Mouse (Mus musculus): ENCODE data around the gene Ribc2. TPM values are rescaled to one million over a fixed set of nuclear protein-coding genes. Genes with fewer than 3 reads are reported as not detected.

The Ribc2 gene
- polyA plus RNA-seq, 1 experiment from 2014 or later, result 0.34 TPM

- ATAC-seq (ENCODE audit: insufficient read depth, low FRiP score), result no peak
- peaks cover 15% of the 10 kb centered on the region for H3K4me1 ChIP-seq (ENCODE audit: control insufficient read depth, insufficient read depth, low read length)
- WGBS, result 56% methylated on average over 8 of the region's 8 CpGs
- peak overlapping the region; percentile 80; the same call in 1 of the 2 replicates for H3K27ac ChIP-seq (ENCODE audit: low read length)
- no peaks in the 10 kb centered on the region for H3K36me3 ChIP-seq (ENCODE audit: control insufficient read depth, insufficient read depth, low read length)
- no peak overlapping the region for H3K4me3 ChIP-seq (replicated peaks; ENCODE audit: low read length)
- no peak overlapping the region for H3K4me2 ChIP-seq (ENCODE audit: low read depth, low read length)
- H3K9ac ChIP-seq (ENCODE audit: low read length), result no peak overlapping the region; the same call in 1 of the 2 replicates
- no peaks in the 10 kb centered on the region for H3K9me3 ChIP-seq (replicated peaks; ENCODE audit: control insufficient read depth, low read length)
- no peaks in the 10 kb centered on the region for H3K27me3 ChIP-seq (ENCODE audit: control insufficient read depth, insufficient read depth, low read length)
These were observed 41.5 kb downstream of the Ribc2 start for GRCm38 (mm10) chr15:85173425-85173824.

DNA sequence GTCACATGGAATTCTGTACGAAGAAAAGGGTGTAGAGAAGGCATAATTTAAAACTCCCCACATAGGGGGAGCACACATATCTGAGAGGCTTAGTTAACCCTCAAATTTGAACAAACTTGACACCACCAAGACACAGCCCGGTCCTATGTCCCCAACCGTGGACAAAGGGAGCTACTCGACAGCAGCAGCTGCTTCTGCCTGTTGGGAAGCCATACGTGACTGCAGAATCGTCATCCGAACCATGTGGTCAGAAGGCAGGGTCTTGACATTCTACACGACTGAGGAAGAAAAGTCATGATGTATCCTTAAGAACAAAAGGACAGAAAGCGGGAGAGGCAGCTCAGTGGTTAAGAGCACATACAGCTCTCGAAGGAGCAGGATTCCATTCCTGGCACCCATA is 42.2 kb downstream of the Ribc2 start:
- Histone ChIP-seq H3K9me3 (replicated peaks; ENCODE audit: control insufficient read depth, low read length) (no peaks in the 10 kb centered on the region), H3K4me3 (replicated peaks; ENCODE audit: low read length) (no peak overlapping the region), H3K4me1 (ENCODE audit: control insufficient read depth, insufficient read depth, low read length) (peaks cover 15% of the 10 kb centered on the region), H3K27me3 (ENCODE audit: control insufficient read depth, insufficient read depth, low read length) (no peaks in the 10 kb centered on the region), H3K36me3 (ENCODE audit: control insufficient read depth, insufficient read depth, low read length) (no peaks in the 10 kb centered on the region), H3K4me2 (ENCODE audit: low read depth, low read length) (no peak overlapping the region), H3K27ac (ENCODE audit: low read length) (peak overlapping the region; percentile 80), H3K9ac (ENCODE audit: low read length) (no peak overlapping the region)
- no peak for ATAC-seq (ENCODE audit: insufficient read depth, low FRiP score)
- 53% methylated on average over 10 of the region's 10 CpGs for WGBS

DNA sequence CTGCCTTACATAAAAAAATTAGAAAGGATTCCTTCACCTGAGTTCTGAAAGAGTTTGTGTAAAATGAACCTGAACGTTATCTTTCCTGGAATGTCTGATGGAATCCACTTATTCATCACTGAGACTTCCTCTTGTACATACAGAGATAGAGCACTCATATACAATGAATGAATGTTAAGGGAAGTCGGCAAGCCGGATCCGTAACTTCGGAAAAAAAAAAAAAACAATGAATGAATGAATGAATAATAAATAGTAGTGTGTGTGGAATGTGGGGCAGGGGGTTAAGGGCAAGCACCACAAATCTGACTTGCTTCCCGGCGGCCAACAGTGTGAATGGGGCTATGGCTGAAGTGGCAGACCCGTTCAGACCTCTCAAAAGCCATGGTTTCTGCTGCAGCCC is 45.7 kb downstream of the Ribc2 start:
- Histone ChIP-seq H3K4me2 (ENCODE audit: low read depth, low read length) (no peak overlapping the region), H3K9ac (ENCODE audit: low read length) (no peak overlapping the region), H3K4me1 (ENCODE audit: control insufficient read depth, insufficient read depth, low read length) (peaks cover 21% of the 10 kb centered on the region), H3K9me3 (replicated peaks; ENCODE audit: control insufficient read depth, low read length) (no peaks in the 10 kb centered on the region), H3K27ac (ENCODE audit: low read length) (no peak overlapping the region), H3K27me3 (ENCODE audit: control insufficient read depth, insufficient read depth, low read length) (no peaks in the 10 kb centered on the region), H3K4me3 (replicated peaks; ENCODE audit: low read length) (no peak overlapping the region), H3K36me3 (ENCODE audit: control insufficient read depth, insufficient read depth, low read length) (no peaks in the 10 kb centered on the region)
- 59% methylated on average over 8 of the region's 8 CpGs for WGBS
- ATAC-seq (ENCODE audit: insufficient read depth, low FRiP score), result no peak

- no peaks in the 10 kb centered on the region for H3K9me3 ChIP-seq (replicated peaks; ENCODE audit: control insufficient read depth, low read length)
- no peak overlapping the region for H3K4me2 ChIP-seq (ENCODE audit: low read depth, low read length)
- H3K36me3 ChIP-seq (ENCODE audit: control insufficient read depth, insufficient read depth, low read length), result no peaks in the 10 kb centered on the region
- no peak for ATAC-seq (ENCODE audit: insufficient read depth, low FRiP score)
- 58% methylated on average over 6 of the region's 6 CpGs for WGBS
- no peaks in the 10 kb centered on the region for H3K27me3 ChIP-seq (ENCODE audit: control insufficient read depth, insufficient read depth, low read length)
- H3K4me3 ChIP-seq (replicated peaks; ENCODE audit: low read length), result no peak overlapping the region
- H3K4me1 ChIP-seq (ENCODE audit: control insufficient read depth, insufficient read depth, low read length), result peaks cover 17% of the 10 kb centered on the region
- no peak overlapping the region for H3K9ac ChIP-seq (ENCODE audit: low read length)
- H3K27ac ChIP-seq (ENCODE audit: low read length), result no peak overlapping the region
These were observed 46.3 kb downstream of the Ribc2 start for GRCm38 (mm10) chr15:85178172-85178571.

DNA sequence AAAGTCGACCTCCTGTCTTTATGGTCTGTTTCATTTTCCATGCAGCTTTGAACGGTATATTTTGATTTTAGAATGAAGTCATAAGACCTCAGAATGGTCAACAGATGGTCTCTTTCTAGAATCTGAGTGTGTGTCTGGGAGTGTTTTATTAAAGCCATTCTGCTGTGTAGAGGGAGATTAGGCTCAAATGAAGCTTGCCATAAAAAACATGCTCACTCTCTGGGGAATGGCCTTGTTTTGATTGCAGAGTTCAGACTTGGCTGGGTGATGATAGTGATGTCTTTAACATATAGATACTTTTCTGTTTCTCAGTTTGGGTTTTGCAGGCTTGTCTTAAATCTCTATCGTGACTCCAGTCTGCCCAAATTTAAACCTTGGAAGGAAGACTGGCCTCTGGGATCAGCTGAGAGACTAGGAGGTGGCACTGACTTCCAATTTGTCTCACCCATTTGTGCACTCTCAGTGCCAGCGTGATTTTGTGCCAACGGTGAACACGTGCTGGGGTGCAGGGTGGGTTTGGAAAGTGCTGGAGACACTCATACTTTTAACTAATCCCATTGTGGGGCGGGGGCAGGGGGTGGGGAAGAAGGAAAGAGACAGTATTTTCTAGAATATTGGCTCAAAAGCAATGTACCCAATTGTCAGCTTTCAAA is 47.8 kb downstream of the Ribc2 start:
- ATAC-seq (ENCODE audit: insufficient read depth, low FRiP score), result peak; percentile 77
- 56% methylated on average over 7 of the region's 7 CpGs for WGBS
- no peaks in the 10 kb centered on the region for H3K9me3 ChIP-seq (replicated peaks; ENCODE audit: control insufficient read depth, low read length)
- H3K27me3 ChIP-seq (ENCODE audit: control insufficient read depth, insufficient read depth, low read length), result no peaks in the 10 kb centered on the region
- H3K4me3 ChIP-seq (replicated peaks; ENCODE audit: low read length), result no peak overlapping the region
- peaks cover 11% of the 10 kb centered on the region for H3K4me1 ChIP-seq (ENCODE audit: control insufficient read depth, insufficient read depth, low read length)
- H3K9ac ChIP-seq (ENCODE audit: low read length), result no peak overlapping the region
- H3K36me3 ChIP-seq (ENCODE audit: control insufficient read depth, insufficient read depth, low read length), result no peaks in the 10 kb centered on the region
- H3K27ac ChIP-seq (ENCODE audit: low read length), result peak overlapping the region; percentile 67
- no peak overlapping the region for H3K4me2 ChIP-seq (ENCODE audit: low read depth, low read length)

- Histone ChIP-seq H3K4me2 (ENCODE audit: low read depth, low read length) (no peak overlapping the region), H3K9ac (ENCODE audit: low read length) (no peak overlapping the region), H3K9me3 (replicated peaks; ENCODE audit: control insufficient read depth, low read length) (no peaks in the 10 kb centered on the region), H3K4me3 (replicated peaks; ENCODE audit: low read length) (no peak overlapping the region), H3K27ac (ENCODE audit: low read length) (peak overlapping the region; percentile 67), H3K4me1 (ENCODE audit: control insufficient read depth, insufficient read depth, low read length) (peaks cover 11% of the 10 kb centered on the region), H3K27me3 (ENCODE audit: control insufficient read depth, insufficient read depth, low read length) (no peaks in the 10 kb centered on the region), H3K36me3 (ENCODE audit: control insufficient read depth, insufficient read depth, low read length) (no peaks in the 10 kb centered on the region)
- ATAC-seq (ENCODE audit: insufficient read depth, low FRiP score), result no peak
These were observed 48.5 kb downstream of the Ribc2 start for GRCm38 (mm10) chr15:85180368-85180767.

DNA sequence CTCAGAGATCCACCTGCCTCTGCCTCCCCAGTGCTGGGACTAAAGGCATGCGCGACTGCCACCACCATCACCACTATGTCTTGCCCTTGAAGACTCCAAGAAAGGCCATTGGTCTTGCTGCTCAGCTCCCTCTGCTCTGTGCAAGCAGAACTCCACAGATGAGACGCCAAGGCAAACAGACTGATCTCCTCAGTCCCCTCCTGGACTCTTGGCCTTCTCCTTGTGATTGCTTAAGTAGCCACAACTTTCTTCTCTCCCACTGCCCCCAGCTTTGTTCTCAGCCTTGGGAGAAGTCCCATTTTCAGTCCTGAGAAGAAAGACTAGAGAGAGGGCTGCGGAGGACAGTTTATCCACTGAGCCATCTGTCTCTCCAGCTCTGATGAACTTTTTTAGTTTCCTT is 50.2 kb downstream of the Ribc2 start:
- Histone ChIP-seq H3K9me3 (replicated peaks; ENCODE audit: control insufficient read depth, low read length) (no peaks in the 10 kb centered on the region), H3K4me1 (ENCODE audit: control insufficient read depth, insufficient read depth, low read length) (peaks cover 17% of the 10 kb centered on the region), H3K27ac (ENCODE audit: low read length) (no peak overlapping the region), H3K36me3 (ENCODE audit: control insufficient read depth, insufficient read depth, low read length) (no peaks in the 10 kb centered on the region), H3K4me3 (replicated peaks; ENCODE audit: low read length) (no peak overlapping the region), H3K4me2 (ENCODE audit: low read depth, low read length) (no peak overlapping the region), H3K27me3 (ENCODE audit: control insufficient read depth, insufficient read depth, low read length) (no peaks in the 10 kb centered on the region), H3K9ac (ENCODE audit: low read length) (no peak overlapping the region)
- WGBS, result 80% methylated on average over 4 of the region's 4 CpGs
- no peak for ATAC-seq (ENCODE audit: insufficient read depth, low FRiP score)

- 53% methylated on average over 7 of the region's 7 CpGs for WGBS
- no peak overlapping the region for H3K27ac ChIP-seq (ENCODE audit: low read length)
- H3K4me2 ChIP-seq (ENCODE audit: low read depth, low read length), result no peak overlapping the region
- 0 out of 2 replicates have a peak, but pooled peaks cover 6% of the 10 kb centered on the region for H3K4me1 ChIP-seq (ENCODE audit: control insufficient read depth, insufficient read depth, low read length)
- no peak overlapping the region for H3K4me3 ChIP-seq (replicated peaks; ENCODE audit: low read length)
- ATAC-seq (ENCODE audit: insufficient read depth, low FRiP score), result no peak
- no peaks in the 10 kb centered on the region for H3K36me3 ChIP-seq (ENCODE audit: control insufficient read depth, insufficient read depth, low read length)
- no peaks in the 10 kb centered on the region for H3K27me3 ChIP-seq (ENCODE audit: control insufficient read depth, insufficient read depth, low read length)
- no peak overlapping the region for H3K9ac ChIP-seq (ENCODE audit: low read length)
- H3K9me3 ChIP-seq (replicated peaks; ENCODE audit: control insufficient read depth, low read length), result no peaks in the 10 kb centered on the region
These were observed 55.0 kb downstream of the Ribc2 start for GRCm38 (mm10) chr15:85186916-85187315.

DNA sequence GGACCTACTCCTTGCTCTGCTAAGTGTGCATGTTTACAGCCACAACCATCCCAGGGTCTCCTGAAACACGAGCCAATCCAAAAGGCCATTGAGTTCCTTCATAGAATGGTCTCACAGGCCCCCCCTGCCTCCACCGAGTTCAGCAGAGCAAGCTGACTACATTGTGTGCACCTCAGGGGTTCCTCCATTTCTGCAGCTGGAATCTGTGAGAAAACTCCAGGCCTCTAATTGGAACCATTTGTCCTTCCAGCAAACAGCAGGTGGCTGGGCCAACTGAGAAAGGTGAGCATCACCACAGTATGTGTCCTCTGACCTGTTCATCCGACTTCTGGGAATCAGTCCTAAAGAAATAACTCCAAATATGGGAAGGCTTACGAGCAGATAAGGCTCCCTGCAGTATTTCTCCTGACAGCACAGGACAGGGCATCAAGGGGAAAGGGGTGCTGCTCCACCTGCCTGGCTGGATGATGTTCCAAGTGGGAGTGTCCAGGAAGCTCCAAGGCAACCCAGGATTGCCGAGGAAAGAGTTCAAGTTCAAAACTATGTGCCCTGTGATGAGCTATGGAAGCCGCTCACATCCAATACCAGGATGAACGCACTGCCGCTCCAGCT is 56.4 kb downstream of the Ribc2 start:
- no peaks in the 10 kb centered on the region for H3K27me3 ChIP-seq (ENCODE audit: control insufficient read depth, insufficient read depth, low read length)
- no peak overlapping the region for H3K4me3 ChIP-seq (replicated peaks; ENCODE audit: low read length)
- H3K4me2 ChIP-seq (ENCODE audit: low read depth, low read length), result no peak overlapping the region
- no peak for ATAC-seq (ENCODE audit: insufficient read depth, low FRiP score)
- H3K4me1 ChIP-seq (ENCODE audit: control insufficient read depth, insufficient read depth, low read length), result 0 out of 2 replicates have a peak, but pooled peaks cover 6% of the 10 kb centered on the region
- no peak overlapping the region for H3K9ac ChIP-seq (ENCODE audit: low read length)
- WGBS, result 62% methylated on average over 8 of the region's 8 CpGs
- no peaks in the 10 kb centered on the region for H3K36me3 ChIP-seq (ENCODE audit: control insufficient read depth, insufficient read depth, low read length)
- no peaks in the 10 kb centered on the region for H3K9me3 ChIP-seq (replicated peaks; ENCODE audit: control insufficient read depth, low read length)
- no peak overlapping the region for H3K27ac ChIP-seq (ENCODE audit: low read length)
